Mouse (Mus musculus) c-Kit-positive CD71-negative TER-119-negative erythroid progenitor cells, embryonic 14.5 days (primary cell): ENCODE data around the gene Cabp2.
"Not testable (repeated sequence)": the region's sequence is repeated elsewhere in the genome, so short reads cannot be mapped to it uniquely, and the experiment has no call there.

Source experiments
- DNase-seq: peaks from one replicate; pipeline ENCODE4 v3.0.0-alpha.2; 2013; ENCODE audit warnings: low read depth

The Cabp2 gene

DNA sequence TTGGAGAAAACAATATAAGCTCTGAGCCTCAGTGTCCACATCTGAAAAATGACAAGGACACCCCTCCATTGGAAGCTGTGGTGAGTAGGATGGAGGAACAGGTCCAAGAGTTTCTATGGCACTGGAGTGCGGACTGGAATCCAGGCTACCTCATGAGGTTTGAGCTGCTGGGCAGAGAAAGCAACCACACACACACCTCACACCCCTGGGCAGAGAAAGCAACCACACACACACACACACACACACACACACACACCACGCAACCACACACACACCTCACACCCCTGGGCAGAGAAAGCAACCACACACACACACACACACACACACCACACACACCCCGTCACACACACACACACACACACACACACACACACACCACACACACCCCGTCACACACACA is 43.9 kb downstream of the Cabp2 start:
- not testable (repeated sequence) for DNase-seq

DNA sequence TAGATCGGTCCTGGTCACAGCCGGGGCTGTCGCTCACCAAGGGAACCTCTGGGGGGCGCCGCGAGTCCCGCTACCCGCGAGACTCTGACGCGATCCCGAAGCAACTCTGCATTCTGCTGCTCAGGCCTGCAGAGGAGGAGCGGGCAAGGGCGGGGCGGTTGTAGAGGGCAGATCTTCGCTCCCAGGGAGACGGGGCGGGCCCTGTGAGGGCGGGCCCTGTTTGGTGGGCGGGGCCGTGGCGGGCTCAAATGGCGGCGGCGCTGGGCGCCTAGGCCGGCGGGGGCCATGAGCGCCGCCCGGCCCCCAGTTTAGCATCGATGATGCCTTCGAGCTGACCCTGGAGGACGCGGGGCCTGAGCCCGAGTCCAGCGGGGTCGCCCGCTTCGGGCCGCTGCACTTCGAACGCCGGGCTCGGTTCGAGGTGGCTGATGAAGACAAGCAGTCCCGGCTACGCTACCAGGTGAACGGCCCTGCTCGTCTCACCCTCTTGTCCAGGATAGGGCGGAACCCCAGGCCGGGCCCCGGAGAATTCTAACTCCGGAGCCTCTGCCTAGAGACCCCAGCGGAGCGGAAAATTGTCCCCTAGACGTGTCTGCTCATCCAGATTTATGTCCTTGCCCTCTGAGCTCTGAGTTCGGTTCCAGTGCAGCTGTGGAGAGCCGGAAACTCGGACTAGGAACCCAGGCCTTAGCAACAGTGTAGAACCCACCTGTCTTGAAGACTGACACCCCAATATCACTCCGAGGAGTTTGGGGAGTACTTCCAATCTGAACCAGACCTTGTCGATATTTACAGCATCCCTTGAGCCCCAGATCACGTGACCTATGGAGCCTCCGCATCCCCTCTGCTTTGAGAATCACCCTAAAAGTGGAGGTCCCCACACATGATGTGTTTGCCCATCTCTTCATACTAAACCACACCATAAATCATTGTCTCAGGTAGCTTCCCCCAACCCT is 44.6 kb downstream of the Cabp2 start, which contains the start of gene Aip:
Aip (minus strand) TSS at position 118 of the 956 bp plus-strand sequence.
- peak; percentile 93 for DNase-seq

DNA sequence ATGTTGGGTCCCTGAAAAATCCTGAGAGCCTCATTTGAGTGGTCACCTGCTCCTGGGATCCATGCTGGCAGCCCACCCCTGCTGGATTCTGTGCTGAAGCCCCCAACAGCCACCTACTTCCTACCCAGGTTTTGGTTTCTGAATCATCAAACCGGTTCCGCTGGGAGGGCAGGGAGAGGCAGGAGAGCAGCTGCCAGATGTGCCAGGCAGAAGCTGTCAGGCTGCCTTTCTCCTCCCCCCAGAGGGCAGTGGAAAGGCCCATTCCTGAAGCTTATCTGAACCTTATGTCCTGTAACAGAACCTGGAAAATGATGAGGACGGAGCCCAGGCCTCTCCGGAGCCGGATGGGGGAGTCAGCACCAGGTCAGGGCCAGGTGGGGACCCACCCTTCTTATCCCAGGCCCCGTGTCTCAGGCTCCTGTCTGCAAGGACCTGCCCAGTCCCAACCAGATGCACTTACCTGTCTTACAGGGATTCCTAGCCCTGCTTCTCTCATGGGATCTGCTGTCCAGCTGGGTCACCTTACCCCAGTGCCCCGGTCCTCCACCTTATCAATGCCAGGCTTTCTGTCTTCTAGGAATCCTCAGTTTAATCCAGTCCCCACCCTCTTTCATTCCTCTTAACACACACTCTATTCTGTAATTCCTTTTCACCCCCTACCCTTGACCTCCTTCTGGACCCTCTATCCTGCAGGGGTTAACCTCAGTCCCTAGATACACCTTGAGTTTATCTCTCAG is 45.5 kb downstream of the Cabp2 start:
- DNase-seq: no peak

DNA sequence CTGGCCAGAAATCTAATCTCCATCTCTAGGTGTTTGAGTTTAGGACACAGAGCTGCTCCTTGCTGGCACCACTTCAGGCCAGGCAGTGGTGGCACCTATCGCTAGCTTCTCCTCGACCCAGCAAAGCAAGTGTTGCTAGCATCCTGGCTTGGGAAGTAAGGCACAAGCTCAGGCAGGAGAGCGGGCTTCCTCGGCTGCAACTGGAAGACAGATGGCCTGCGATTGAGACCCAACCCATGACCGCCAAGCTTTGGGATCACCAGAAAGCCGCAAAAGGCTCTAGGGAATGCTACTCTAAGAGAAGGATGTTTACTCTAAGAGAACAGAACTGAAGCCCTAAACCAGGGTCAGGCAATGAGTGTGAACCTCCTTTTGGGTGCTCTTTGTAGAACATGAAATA is 48.1 kb downstream of the Cabp2 start:
- no peak for DNase-seq

DNA sequence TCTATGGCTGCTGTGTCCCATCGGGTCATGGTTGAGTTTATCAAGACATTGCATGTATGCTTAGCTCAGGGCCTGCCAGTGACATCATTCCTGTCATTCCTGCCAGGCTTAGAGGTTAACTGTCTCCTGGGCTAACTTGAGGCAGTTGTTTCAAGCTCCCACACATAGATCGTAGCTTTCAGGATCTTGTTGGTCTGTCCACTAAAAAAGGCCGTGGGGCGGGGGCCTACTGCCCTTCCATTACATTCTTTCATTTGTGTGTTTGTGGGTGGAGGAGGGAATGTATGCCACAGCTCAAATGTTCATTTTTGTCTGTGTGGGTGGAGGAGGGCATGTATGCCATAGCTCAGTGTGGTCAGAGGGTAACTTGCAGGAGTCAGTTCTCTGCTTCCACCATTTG is 48.7 kb downstream of the Cabp2 start:
- DNase-seq: no peak

DNA sequence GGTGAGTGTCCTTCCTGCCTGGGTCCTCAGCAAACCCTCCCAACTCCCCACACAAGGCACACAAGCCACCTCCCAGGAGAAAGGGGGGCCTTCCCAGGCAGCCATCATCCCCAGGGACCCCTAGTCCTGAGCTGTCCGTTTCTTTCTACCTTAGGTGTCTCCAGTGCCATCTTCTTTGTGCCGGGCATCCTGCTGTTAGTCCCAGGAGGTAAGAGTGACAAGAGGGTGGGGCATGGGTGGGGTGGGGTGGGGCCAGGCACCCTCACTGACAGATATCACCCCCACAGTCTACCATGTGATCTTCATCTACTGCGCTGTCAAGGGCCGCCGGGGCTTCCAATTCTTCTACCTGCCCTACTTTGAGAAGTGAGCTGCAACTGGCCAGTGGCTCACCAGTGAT is 49.7 kb downstream of the Cabp2 start:
- no peak for DNase-seq

DNA sequence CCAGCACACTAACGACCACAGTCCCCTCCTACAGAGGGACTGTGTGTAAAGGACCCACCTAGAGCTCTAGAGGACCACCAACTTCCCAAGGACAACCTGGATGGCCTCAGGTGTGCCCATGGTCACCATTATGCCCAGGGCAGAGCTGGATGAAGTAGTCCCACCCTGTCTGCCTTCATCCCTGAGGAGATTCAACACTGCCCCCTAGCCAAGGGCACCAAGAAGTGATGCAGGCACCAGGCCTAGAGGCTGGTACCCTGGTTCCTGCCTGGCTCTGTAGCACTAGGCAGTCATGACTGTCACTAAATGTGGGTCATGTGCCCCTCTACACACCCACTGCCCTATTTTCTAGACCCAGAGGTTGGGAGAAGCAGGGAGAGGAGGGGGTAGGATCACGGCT is 50.4 kb downstream of the Cabp2 start:
- DNase-seq: no peak

DNA sequence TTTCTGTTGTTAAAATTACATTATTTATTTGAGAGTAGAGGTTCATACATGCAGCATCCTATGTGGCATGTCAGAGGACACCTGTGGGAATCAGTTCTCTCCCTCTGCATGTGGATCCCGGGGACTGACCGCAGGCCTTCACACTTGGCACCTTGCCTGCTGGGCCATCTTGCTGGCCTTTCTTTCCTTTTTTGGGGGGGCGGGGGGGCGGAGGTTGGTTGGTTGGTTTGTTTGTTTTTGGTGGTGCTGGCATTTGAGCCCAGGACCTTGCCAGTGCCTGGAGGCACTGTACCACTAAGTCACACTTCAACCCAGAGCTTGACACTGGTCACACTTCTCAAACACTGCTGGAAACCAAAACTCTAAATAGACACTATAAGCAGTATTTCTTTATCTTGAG is 53.0 kb downstream of the Cabp2 start:
- no peak for DNase-seq

DNA sequence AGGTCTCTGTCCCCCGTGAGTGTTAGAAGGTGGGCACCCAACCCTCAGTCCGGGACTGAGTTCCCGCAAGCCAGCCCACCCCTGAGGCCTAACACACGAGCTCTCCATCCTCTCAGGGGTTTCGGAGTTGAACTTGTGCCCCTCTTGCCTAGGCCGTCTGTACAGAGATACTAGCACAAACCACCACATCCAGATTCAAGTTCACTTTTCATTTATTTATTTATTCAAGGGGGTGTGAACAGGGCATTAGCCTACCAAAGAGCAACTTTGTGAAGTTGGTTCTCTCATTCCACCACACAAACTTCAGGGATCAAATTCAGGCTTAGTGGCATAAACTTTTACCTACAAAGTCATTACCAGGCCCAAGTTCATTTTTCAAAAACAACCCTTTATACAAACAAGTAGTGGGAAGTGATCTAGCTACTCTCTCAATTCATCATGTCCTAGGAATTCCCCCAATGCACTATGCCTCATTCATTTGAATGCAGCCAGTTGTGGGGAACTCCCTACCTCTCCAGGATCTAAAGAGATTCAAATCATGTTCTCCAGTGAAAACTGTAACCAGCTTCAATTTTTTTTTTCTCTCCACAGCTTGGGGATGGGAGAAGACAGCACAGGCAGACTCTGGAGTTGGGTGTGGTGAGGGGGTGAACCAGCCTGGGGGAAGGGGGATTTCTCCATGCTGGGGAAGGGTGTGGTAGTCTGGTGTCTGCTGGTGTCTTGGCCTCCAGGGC is 54.0 kb downstream of the Cabp2 start:
- DNase-seq: not testable (repeated sequence)

DNA sequence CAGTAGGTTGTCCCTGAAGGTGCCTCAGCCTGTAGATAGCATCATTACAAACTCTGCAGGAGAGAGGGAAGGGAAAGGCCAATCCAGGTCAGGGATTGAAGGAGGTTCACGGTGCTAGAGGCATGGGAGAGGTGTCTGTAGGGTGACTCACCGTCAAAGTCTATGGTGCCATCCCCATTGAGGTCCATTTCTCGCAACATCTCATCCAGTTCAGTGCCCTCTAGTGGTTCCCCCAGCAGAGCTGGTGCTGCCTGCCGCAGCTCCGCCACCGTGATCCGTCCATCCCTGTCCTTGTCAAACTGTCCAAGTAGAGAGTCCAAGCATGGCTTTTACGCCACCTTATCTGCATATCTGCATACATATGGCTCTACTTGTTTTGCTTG is 54.6 kb downstream of the Cabp2 start:
- not testable (repeated sequence) for DNase-seq

DNA sequence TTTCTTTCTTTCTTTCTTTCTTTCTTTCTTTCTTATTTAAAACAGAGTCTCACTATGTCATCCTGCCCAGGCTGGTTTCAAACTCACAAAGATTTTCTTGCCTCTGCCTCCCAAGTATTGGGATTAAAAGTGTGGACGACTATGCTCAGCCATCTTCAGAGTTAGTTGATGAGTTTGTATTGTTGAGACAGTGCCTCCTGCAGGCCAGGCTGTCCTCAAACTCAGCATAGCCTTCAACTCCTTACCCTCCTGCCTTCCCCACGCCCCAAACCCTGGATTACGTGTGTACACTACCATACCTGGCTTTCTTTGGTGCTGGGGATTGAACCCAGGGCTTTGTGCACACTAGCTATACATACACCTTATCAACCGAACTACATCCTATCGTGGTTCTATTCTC is 55.1 kb downstream of the Cabp2 start:
- DNase-seq: no peak
